Mouse (Mus musculus) myocyte (in vitro differentiated cells): ENCODE measurements around the gene Mrps7. TPM values are rescaled to one million over a fixed set of nuclear protein-coding genes. Genes with fewer than 3 reads are reported as not detected.
A peak's percentile ranks its signal among the peaks of the same experiment; 100 is the strongest.

Experiments used
- H3K27me3 ChIP-seq: one replicate; pipeline ENCODE4 v1.6.1; 2011; ENCODE audit not compliant: control insufficient read depth, insufficient read depth, insufficient read length
- H3K36me3 ChIP-seq: one replicate; pipeline ENCODE4 v1.6.1; 2011; ENCODE audit not compliant: control insufficient read depth, insufficient read depth
- H3K4me2 ChIP-seq: one replicate; pipeline ENCODE4 v1.6.1; 2011; ENCODE audit warnings: low read depth, control low read depth
- H3K4me3 ChIP-seq: one replicate; pipeline ENCODE4 v1.5.1; 2011; ENCODE audit warnings: mild to moderate bottlenecking, control low read depth, moderate library complexity
- H3K79me2 ChIP-seq: one replicate; pipeline ENCODE4 v1.6.1; 2011; ENCODE audit not compliant: control insufficient read depth, insufficient read depth
- H3ac ChIP-seq: one replicate; pipeline ENCODE4 v1.6.1; 2011; ENCODE audit not compliant: control insufficient read depth, insufficient read length
- CEBPB ChIP-seq: IDR thresholded peaks from 2 replicates; pipeline ENCODE4 v1.6.1; 2011; ENCODE audit warnings: mild to moderate bottlenecking, moderate library complexity; ENCODE audit not compliant: poor library complexity, insufficient read depth, severe bottlenecking
- E2F4 ChIP-seq: IDR thresholded peaks from one replicate; pipeline ENCODE4 v1.6.1; 2011; ENCODE audit warnings: mild to moderate bottlenecking, control low read depth, moderate library complexity; ENCODE audit not compliant: insufficient read depth
- MAX ChIP-seq: IDR thresholded peaks from one replicate; pipeline ENCODE4 v1.6.1; 2011; ENCODE audit warnings: low read depth, mild to moderate bottlenecking, control low read depth
- MYOD1 ChIP-seq, 3 experiments: IDR thresholded peaks; one replicate each; pipeline ENCODE4 v1.6.1; 2011; ENCODE audit warnings: control low read depth in 2 of 3, low read depth in 2 of 3, mild to moderate bottlenecking in 2 of 3, moderate library complexity in 1 of 3; ENCODE audit not compliant: insufficient read length in 2 of 3, control insufficient read depth in 1 of 3
- MYOG ChIP-seq, 3 experiments: IDR thresholded peaks; one replicate each; pipeline ENCODE4 v1.6.1; 2011; ENCODE audit warnings: control low read depth in 2 of 3, low read depth in 2 of 3, mild to moderate bottlenecking in 2 of 3; ENCODE audit not compliant: insufficient read length in 2 of 3, control insufficient read depth in 1 of 3, insufficient read depth in 1 of 3
- POLR2A ChIP-seq: IDR thresholded peaks from one replicate; pipeline ENCODE4 v1.6.1; 2011; ENCODE audit warnings: low read depth, mild to moderate bottlenecking, control low read depth, moderate library complexity; ENCODE audit not compliant: insufficient read length
- POLR2AphosphoS2 ChIP-seq: IDR thresholded peaks from one replicate; pipeline ENCODE4 v1.6.1; 2011; ENCODE audit warnings: low read depth, control low read depth; ENCODE audit not compliant: insufficient read length
- REST ChIP-seq: IDR thresholded peaks from one replicate; pipeline ENCODE4 v1.6.1; 2011; ENCODE audit warnings: mild to moderate bottlenecking, control low read depth, moderate library complexity; ENCODE audit not compliant: insufficient read depth, insufficient read length
- SRF ChIP-seq: IDR thresholded peaks from one replicate; pipeline ENCODE4 v1.6.1; 2011; ENCODE audit warnings: low read depth; ENCODE audit not compliant: control insufficient read depth, insufficient read length
- TCF12 ChIP-seq: IDR thresholded peaks from one replicate; pipeline ENCODE4 v1.6.1; 2011; ENCODE audit warnings: mild to moderate bottlenecking, control low read depth; ENCODE audit not compliant: poor library complexity, insufficient read depth, severe bottlenecking
- TCF3 ChIP-seq: IDR thresholded peaks from one replicate; pipeline ENCODE4 v1.6.1; 2011; ENCODE audit warnings: low read depth, control low read depth; ENCODE audit not compliant: insufficient read length
- USF1 ChIP-seq: IDR thresholded peaks from one replicate; pipeline ENCODE4 v1.6.1; 2011; ENCODE audit warnings: low read depth, mild to moderate bottlenecking, control low read depth, moderate library complexity
- polyA plus RNA-seq: library from polyadenylated mRNA; unstranded; fragments of >200 nt; fragmentation: generic; extraction: Trizol; gene quantifications from one replicate; pipeline ENCODE4 v1.2.1, GENCODE M21; 2012; ENCODE audit warnings: missing spikeins

Gene Mrps7
- polyA plus RNA-seq, 1 experiment = 61.5 TPM

GRCm38 (mm10) chr11:115612410-115613137, 8.8 kb downstream of the Mrps7 start, which contains the start of gene Mif4gd:
TSS of gene Mif4gd (minus strand) at chr11:115612969.
- H3K27me3 ChIP-seq = no peaks in the 10 kb centered on the region
- peak within 1 kb of the TSS; percentile 68 for H3K4me3 ChIP-seq
- H3ac ChIP-seq = peak within 1 kb of the TSS; percentile 1
- H3K36me3 ChIP-seq = peaks cover 6% of the 10 kb centered on the region
- peak within 1 kb of the TSS; percentile 100 for H3K4me2 ChIP-seq
- TF ChIP-seq POLR2A (peak; percentile 65), MYOD1 (IDR thresholded peaks at IDR 0.05; ENCODE audit: control insufficient read depth in 1 of 3, insufficient read length in 2 of 3, low read depth in 2 of 3) (no peak)
- no peaks in the 10 kb centered on the region for H3K79me2 ChIP-seq

DNA sequence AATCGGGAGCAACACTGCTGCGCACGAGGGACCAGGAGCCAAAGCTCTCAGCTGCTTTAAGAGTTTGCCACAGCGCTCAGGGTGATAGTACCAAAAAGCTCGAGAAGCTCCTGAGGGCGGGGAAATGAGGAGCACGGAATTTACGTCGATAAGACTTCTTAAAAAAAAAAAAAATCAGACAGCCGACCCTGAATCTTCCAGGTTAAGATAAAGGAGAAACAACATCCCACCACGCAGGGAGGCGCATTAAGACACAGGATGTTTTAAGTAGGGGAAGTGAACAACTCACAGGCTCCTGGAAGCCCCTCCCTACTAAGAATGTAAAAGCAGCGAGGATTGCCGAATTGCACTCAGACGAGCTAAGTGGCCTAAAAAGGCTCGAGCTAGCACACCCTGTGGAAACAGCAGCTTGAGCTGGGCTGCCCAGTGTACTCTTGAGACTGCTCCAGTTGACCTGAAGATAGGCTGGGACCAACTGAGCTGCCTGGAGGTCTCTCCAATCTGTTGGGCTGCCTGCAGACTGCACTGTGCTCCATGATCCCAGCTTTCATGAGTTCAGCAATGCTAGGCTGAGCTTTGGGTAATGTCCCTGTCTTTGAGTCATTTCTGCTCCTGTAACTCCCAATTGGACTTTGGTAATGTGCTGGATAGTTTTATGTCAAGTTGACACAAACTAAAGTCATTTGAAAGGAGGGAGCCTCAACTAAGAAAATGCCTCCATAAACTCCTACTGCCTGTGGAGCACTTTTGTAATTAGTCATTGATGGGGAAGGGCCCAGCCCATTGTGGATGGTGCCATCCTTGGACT, 9.6 kb downstream of the Mrps7 start:
- Histone ChIP-seq H3K79me2 (no peaks in the 10 kb centered on the region), H3ac (peak overlapping the region; percentile 1), H3K4me3 (peak overlapping the region; percentile 68), H3K27me3 (no peaks in the 10 kb centered on the region), H3K4me2 (peak overlapping the region; percentile 83), H3K36me3 (no peaks in the 10 kb centered on the region)
- TF ChIP-seq POLR2AphosphoS2 (no peak), POLR2A (no peak), TCF3 (no peak), TCF12 (no peak), REST (no peak), E2F4 (no peak), CEBPB (no peak), USF1 (no peak), MAX (no peak), MYOG (IDR thresholded peaks at IDR 0.05; ENCODE audit: control insufficient read depth in 1 of 3, insufficient read depth in 1 of 3, insufficient read length in 2 of 3, low read depth in 2 of 3) (no peak), SRF (no peak), MYOD1 (IDR thresholded peaks at IDR 0.05; ENCODE audit: control insufficient read depth in 1 of 3, insufficient read length in 2 of 3, low read depth in 2 of 3) (no peak)

GRCm38 (mm10) chr11:115614346-115615107, 10.8 kb downstream of the Mrps7 start:
- Histone ChIP-seq H3K4me3 (no peak overlapping the region), H3K79me2 (no peaks in the 10 kb centered on the region), H3ac (no peak overlapping the region), H3K4me2 (no peak overlapping the region), H3K36me3 (no peaks in the 10 kb centered on the region), H3K27me3 (no peaks in the 10 kb centered on the region)
- TF ChIP-seq MYOD1 (IDR thresholded peaks at IDR 0.05; ENCODE audit: control insufficient read depth in 1 of 3, insufficient read length in 2 of 3, low read depth in 2 of 3) = no peak
- TF ChIP-seq POLR2A = no peak
- no peak for TF ChIP-seq CEBPB
- no peak for TF ChIP-seq REST
- TF ChIP-seq MAX = no peak
- no peak for TF ChIP-seq USF1
- no peak for TF ChIP-seq MYOG (IDR thresholded peaks at IDR 0.05; ENCODE audit: control insufficient read depth in 1 of 3, insufficient read depth in 1 of 3, insufficient read length in 2 of 3, low read depth in 2 of 3)
- no peak for TF ChIP-seq TCF3
- no peak for TF ChIP-seq TCF12
- no peak for TF ChIP-seq SRF
- TF ChIP-seq POLR2AphosphoS2 = no peak
- TF ChIP-seq E2F4 = no peak

DNA sequence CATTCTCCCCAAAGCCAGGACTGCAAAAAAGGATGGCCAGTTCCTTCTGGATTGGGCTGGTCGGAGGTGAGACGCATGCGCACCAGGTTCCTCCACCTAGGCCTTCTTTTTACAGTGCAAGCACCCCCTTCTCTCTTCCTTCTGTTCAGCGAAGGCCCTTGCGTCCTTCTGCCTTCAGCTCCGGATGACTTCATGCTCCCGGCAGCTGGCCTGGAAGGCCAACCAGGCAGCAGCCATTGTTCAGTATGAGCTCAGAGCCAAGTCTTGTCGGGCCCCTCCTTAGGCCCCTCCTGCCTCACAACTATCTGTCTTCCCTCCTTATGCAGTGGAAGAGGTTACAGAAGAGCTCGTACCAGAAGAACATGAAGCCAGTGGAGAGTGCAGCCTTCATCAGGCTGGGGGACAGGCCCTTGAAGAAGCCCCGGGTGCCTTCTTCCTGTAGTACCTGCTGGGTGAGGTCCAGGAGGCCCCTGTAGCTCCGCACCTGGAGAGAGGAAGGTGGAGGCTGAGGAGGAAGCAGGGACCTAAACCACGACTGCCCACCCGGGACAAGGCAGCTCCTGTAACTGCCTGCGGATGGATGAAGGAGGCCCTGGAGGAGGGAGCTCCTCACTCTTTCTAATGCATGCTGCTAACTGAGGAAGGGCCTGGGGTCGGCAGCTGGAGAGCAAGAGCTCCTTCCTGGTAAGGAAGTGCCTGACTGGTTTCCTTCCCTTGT, 11.5 kb downstream of the Mrps7 start:
- Histone ChIP-seq H3K27me3 (no peaks in the 10 kb centered on the region), H3K4me3 (no peak overlapping the region), H3K4me2 (no peak overlapping the region), H3ac (no peak overlapping the region), H3K79me2 (no peaks in the 10 kb centered on the region), H3K36me3 (no peaks in the 10 kb centered on the region)
- TF ChIP-seq POLR2AphosphoS2 (no peak), MAX (no peak), TCF3 (no peak)

- H3K4me2 ChIP-seq = no peak overlapping the region
- H3K36me3 ChIP-seq = no peaks in the 10 kb centered on the region
- no peaks in the 10 kb centered on the region for H3K27me3 ChIP-seq
Measured at GRCm38 (mm10) chr11:115615875-115616274, 12.2 kb downstream of the Mrps7 start.

More at GRCm38 (mm10) chr11:115615875-115616274, 12.2 kb downstream of the Mrps7 start:
- Histone ChIP-seq H3K79me2 (no peaks in the 10 kb centered on the region), H3K4me3 (no peak overlapping the region), H3ac (no peak overlapping the region)
- no peak for TF ChIP-seq POLR2AphosphoS2
- no peak for TF ChIP-seq MAX
- no peak for TF ChIP-seq SRF
- no peak for TF ChIP-seq E2F4
- TF ChIP-seq MYOG (IDR thresholded peaks at IDR 0.05; ENCODE audit: control insufficient read depth in 1 of 3, insufficient read depth in 1 of 3, insufficient read length in 2 of 3, low read depth in 2 of 3) = no peak
- no peak for TF ChIP-seq MYOD1 (IDR thresholded peaks at IDR 0.05; ENCODE audit: control insufficient read depth in 1 of 3, insufficient read length in 2 of 3, low read depth in 2 of 3)
- TF ChIP-seq REST = no peak
- TF ChIP-seq TCF12 = no peak
- no peak for TF ChIP-seq USF1
- TF ChIP-seq TCF3 = no peak
- no peak for TF ChIP-seq CEBPB
- TF ChIP-seq POLR2A = no peak
